Mouse (Mus musculus): Measurements from ENCODE around the gene Ctse. TPM values are rescaled to one million over a fixed set of nuclear protein-coding genes. Genes with fewer than 3 reads are reported as not detected.

Gene Ctse
- polyA plus RNA-seq, 1 experiment from 2014 or later, result not detected

GRCm38 (mm10) chr1:131616131-131616530 lies 22.0 kb upstream of the Ctse start:
- Histone ChIP-seq H3K36me3 (ENCODE audit: control insufficient read depth, insufficient read depth, low read length) (no peaks in the 10 kb centered on the region), H3K27me3 (ENCODE audit: control insufficient read depth, insufficient read depth, low read length) (no peaks in the 10 kb centered on the region), H3K4me3 (ENCODE audit: control insufficient read depth in 1 of 2, insufficient read depth in 1 of 2, low read depth in 1 of 2, low read length in 2 of 2) (no peak overlapping the region), H3K9ac (ENCODE audit: low read length) (no peak overlapping the region), H3K4me1 (ENCODE audit: control insufficient read depth in 2 of 2, insufficient read depth in 2 of 2, low read length in 2 of 2) (peaks cover 4 to 8% of the 10 kb centered on the region in 2 experiments; a peak in 2 of 4 replicates), H3K9me3 (ENCODE audit: control insufficient read depth, low read length) (peaks cover 6% of the 10 kb centered on the region; the same call in 1 of the 2 replicates), H3K27ac (replicated peaks in 1 of 2; ENCODE audit: control insufficient read depth in 1 of 2, insufficient read depth in 1 of 2, low read depth in 2 of 2, low read length in 2 of 2) (no peak overlapping the region), H3K4me2 (ENCODE audit: low read length) (no peak overlapping the region)
- no peak for ATAC-seq (ENCODE audit: insufficient number of reproducible peaks, insufficient read depth, low FRiP score, low read depth)
- 71% methylated on average over 1 of the region's 1 CpGs for WGBS

GRCm38 (mm10) chr1:131616546-131617220 lies 21.4 kb upstream of the Ctse start:
- peaks cover 4 to 8% of the 10 kb centered on the region in 2 experiments; a peak in 2 of 4 replicates for H3K4me1 ChIP-seq (ENCODE audit: control insufficient read depth in 2 of 2, insufficient read depth in 2 of 2, low read length in 2 of 2)
- H3K9ac ChIP-seq (ENCODE audit: low read length), result no peak overlapping the region
- WGBS, result 47% methylated on average over 5 of the region's 5 CpGs
- H3K4me2 ChIP-seq (ENCODE audit: low read length), result no peak overlapping the region
- H3K27ac ChIP-seq (replicated peaks in 1 of 2; ENCODE audit: control insufficient read depth in 1 of 2, insufficient read depth in 1 of 2, low read depth in 2 of 2, low read length in 2 of 2), result no peak overlapping the region
- no peak for ATAC-seq (ENCODE audit: insufficient number of reproducible peaks, insufficient read depth, low FRiP score, low read depth)
- no peak overlapping the region for H3K4me3 ChIP-seq (ENCODE audit: control insufficient read depth in 1 of 2, insufficient read depth in 1 of 2, low read depth in 1 of 2, low read length in 2 of 2)
- no peaks in the 10 kb centered on the region for H3K27me3 ChIP-seq (ENCODE audit: control insufficient read depth, insufficient read depth, low read length)
- no peaks in the 10 kb centered on the region for H3K36me3 ChIP-seq (ENCODE audit: control insufficient read depth, insufficient read depth, low read length)
- H3K9me3 ChIP-seq (ENCODE audit: control insufficient read depth, low read length), result peaks cover 6% of the 10 kb centered on the region; the same call in 1 of the 2 replicates

GRCm38 (mm10) chr1:131618576-131618975 lies 19.5 kb upstream of the Ctse start:
- no peak overlapping the region for H3K4me3 ChIP-seq (ENCODE audit: control insufficient read depth in 1 of 2, insufficient read depth in 1 of 2, low read depth in 1 of 2, low read length in 2 of 2)
- peaks cover 6% of the 10 kb centered on the region; the same call in 1 of the 2 replicates for H3K9me3 ChIP-seq (ENCODE audit: control insufficient read depth, low read length)
- H3K9ac ChIP-seq (ENCODE audit: low read length), result no peak overlapping the region
- no peak for ATAC-seq (ENCODE audit: insufficient number of reproducible peaks, insufficient read depth, low FRiP score, low read depth)
- peaks cover 4 to 8% of the 10 kb centered on the region in 2 experiments; a peak in 2 of 4 replicates for H3K4me1 ChIP-seq (ENCODE audit: control insufficient read depth in 2 of 2, insufficient read depth in 2 of 2, low read length in 2 of 2)
- no peak overlapping the region for H3K27ac ChIP-seq (replicated peaks in 1 of 2; ENCODE audit: control insufficient read depth in 1 of 2, insufficient read depth in 1 of 2, low read depth in 2 of 2, low read length in 2 of 2)
- no peaks in the 10 kb centered on the region for H3K36me3 ChIP-seq (ENCODE audit: control insufficient read depth, insufficient read depth, low read length)
- 86% methylated on average over 1 of the region's 1 CpGs for WGBS
- H3K4me2 ChIP-seq (ENCODE audit: low read length), result no peak overlapping the region
- H3K27me3 ChIP-seq (ENCODE audit: control insufficient read depth, insufficient read depth, low read length), result no peaks in the 10 kb centered on the region

- H3K9ac ChIP-seq (ENCODE audit: low read length), result no peak overlapping the region
- 65% methylated on average over 7 of the region's 7 CpGs for WGBS
- no peaks in the 10 kb centered on the region for H3K36me3 ChIP-seq (ENCODE audit: control insufficient read depth, insufficient read depth, low read length)
Measured at GRCm38 (mm10) chr1:131619348-131619747, 18.8 kb upstream of the Ctse start.

GRCm38 (mm10) chr1:131623644-131624043 lies 14.5 kb upstream of the Ctse start:
- no peak overlapping the region for H3K4me2 ChIP-seq (ENCODE audit: low read length)
- H3K4me3 ChIP-seq (ENCODE audit: control insufficient read depth in 1 of 2, insufficient read depth in 1 of 2, low read depth in 1 of 2, low read length in 2 of 2), result no peak overlapping the region
- H3K4me1 ChIP-seq (ENCODE audit: control insufficient read depth in 2 of 2, insufficient read depth in 2 of 2, low read length in 2 of 2), result peaks cover 4 to 9% of the 10 kb centered on the region in 2 experiments; a peak in 1 of 4 replicates
- H3K9ac ChIP-seq (ENCODE audit: low read length), result no peak overlapping the region
- H3K36me3 ChIP-seq (ENCODE audit: control insufficient read depth, insufficient read depth, low read length), result no peaks in the 10 kb centered on the region
- peaks cover 6% of the 10 kb centered on the region; the same call in 1 of the 2 replicates for H3K9me3 ChIP-seq (ENCODE audit: control insufficient read depth, low read length)
- ATAC-seq (ENCODE audit: insufficient number of reproducible peaks, insufficient read depth, low FRiP score, low read depth), result no peak
- no peaks in the 10 kb centered on the region for H3K27me3 ChIP-seq (ENCODE audit: control insufficient read depth, insufficient read depth, low read length)
- no peak overlapping the region for H3K27ac ChIP-seq (replicated peaks in 1 of 2; ENCODE audit: control insufficient read depth in 1 of 2, insufficient read depth in 1 of 2, low read depth in 2 of 2, low read length in 2 of 2)
- 74% methylated on average over 3 of the region's 3 CpGs for WGBS

More at GRCm38 (mm10) chr1:131619348-131619747, 18.8 kb upstream of the Ctse start:
- Histone ChIP-seq H3K27me3 (ENCODE audit: control insufficient read depth, insufficient read depth, low read length) (no peaks in the 10 kb centered on the region), H3K4me1 (ENCODE audit: control insufficient read depth in 2 of 2, insufficient read depth in 2 of 2, low read length in 2 of 2) (peaks cover 6 to 12% of the 10 kb centered on the region in 2 experiments; a peak in 2 of 4 replicates), H3K4me3 (ENCODE audit: control insufficient read depth in 1 of 2, insufficient read depth in 1 of 2, low read depth in 1 of 2, low read length in 2 of 2) (no peak overlapping the region), H3K4me2 (ENCODE audit: low read length) (no peak overlapping the region), H3K27ac (replicated peaks in 1 of 2; ENCODE audit: control insufficient read depth in 1 of 2, insufficient read depth in 1 of 2, low read depth in 2 of 2, low read length in 2 of 2) (no peak overlapping the region), H3K9me3 (ENCODE audit: control insufficient read depth, low read length) (peaks cover 6% of the 10 kb centered on the region; the same call in 1 of the 2 replicates)
- no peak for ATAC-seq (ENCODE audit: insufficient number of reproducible peaks, insufficient read depth, low FRiP score, low read depth)

GRCm38 (mm10) chr1:131624175-131624835 lies 13.8 kb upstream of the Ctse start:
- Histone ChIP-seq H3K4me1 (ENCODE audit: control insufficient read depth in 2 of 2, insufficient read depth in 2 of 2, low read length in 2 of 2) (peaks cover 4 to 9% of the 10 kb centered on the region in 2 experiments; a peak in 1 of 4 replicates), H3K9ac (ENCODE audit: low read length) (no peak overlapping the region), H3K27ac (replicated peaks in 1 of 2; ENCODE audit: control insufficient read depth in 1 of 2, insufficient read depth in 1 of 2, low read depth in 2 of 2, low read length in 2 of 2) (no peak overlapping the region; a peak in 1 of 4 replicates), H3K36me3 (ENCODE audit: control insufficient read depth, insufficient read depth, low read length) (no peaks in the 10 kb centered on the region), H3K4me2 (ENCODE audit: low read length) (no peak overlapping the region), H3K4me3 (ENCODE audit: control insufficient read depth in 1 of 2, insufficient read depth in 1 of 2, low read depth in 1 of 2, low read length in 2 of 2) (no peak overlapping the region), H3K27me3 (ENCODE audit: control insufficient read depth, insufficient read depth, low read length) (no peaks in the 10 kb centered on the region), H3K9me3 (ENCODE audit: control insufficient read depth, low read length) (peaks cover 6% of the 10 kb centered on the region; the same call in 1 of the 2 replicates)
- 26% methylated on average over 3 of the region's 3 CpGs for WGBS
- ATAC-seq (ENCODE audit: insufficient number of reproducible peaks, insufficient read depth, low FRiP score, low read depth), result no peak

DNA sequence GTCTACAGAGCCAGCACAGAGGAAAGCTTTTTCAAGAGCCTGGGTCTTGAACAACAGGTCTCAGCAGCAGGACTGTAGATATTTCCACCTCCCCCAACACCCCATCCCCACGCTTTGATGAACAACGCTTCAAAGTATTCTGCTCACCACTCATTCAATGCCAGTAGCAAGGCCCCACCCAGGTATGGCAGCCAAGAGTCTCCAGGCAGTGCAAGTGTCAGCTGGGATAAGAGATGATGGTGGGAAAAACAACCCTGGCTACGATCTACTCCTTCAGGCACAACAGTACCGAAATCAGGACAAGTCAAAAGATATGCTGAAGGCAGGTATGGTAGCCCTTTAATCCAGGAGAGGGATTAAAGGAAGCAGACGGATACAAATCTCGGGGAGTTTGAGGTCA lies 11.9 kb upstream of the Ctse start:
- H3K4me2 ChIP-seq (ENCODE audit: low read length), result no peak overlapping the region
- no peaks in the 10 kb centered on the region for H3K36me3 ChIP-seq (ENCODE audit: control insufficient read depth, insufficient read depth, low read length)
- H3K4me1 ChIP-seq (ENCODE audit: control insufficient read depth in 2 of 2, insufficient read depth in 2 of 2, low read length in 2 of 2), result peaks cover 4 to 9% of the 10 kb centered on the region in 2 experiments; a peak in 1 of 4 replicates
- no peaks in the 10 kb centered on the region for H3K9me3 ChIP-seq (ENCODE audit: control insufficient read depth, low read length)
- H3K4me3 ChIP-seq (ENCODE audit: control insufficient read depth in 1 of 2, insufficient read depth in 1 of 2, low read depth in 1 of 2, low read length in 2 of 2), result no peak overlapping the region
- 83% methylated on average over 6 of the region's 6 CpGs for WGBS
- ATAC-seq (ENCODE audit: insufficient number of reproducible peaks, insufficient read depth, low FRiP score, low read depth), result no peak
- no peak overlapping the region for H3K27ac ChIP-seq (replicated peaks in 1 of 2; ENCODE audit: control insufficient read depth in 1 of 2, insufficient read depth in 1 of 2, low read depth in 2 of 2, low read length in 2 of 2)
- H3K9ac ChIP-seq (ENCODE audit: low read length), result no peak overlapping the region
- H3K27me3 ChIP-seq (ENCODE audit: control insufficient read depth, insufficient read depth, low read length), result no peaks in the 10 kb centered on the region

All from heart, embryonic 14.5 days (tissue).